Mouse (Mus musculus) spleen, adult 10 weeks (tissue): ENCODE data around the gene Galnt17. TPM values are rescaled to one million over a fixed set of nuclear protein-coding genes. Genes with fewer than 3 reads are reported as not detected.

ENCODE experiments used
- polyA plus RNA-seq: library from polyadenylated mRNA; stranded (reverse); fragments of 350-450 nt; fragmentation: Illumina TruSeq; extraction: RNeasy Lipid Tissue Mini Kit (QIAGEN cat#74804); gene quantifications from one replicate; pipeline ENCODE4 v1.2.3, GENCODE M21; 2015; ENCODE audit warnings: low replicate concordance; ENCODE audit not compliant: insufficient read depth

Galnt17 gene
- polyA plus RNA-seq = 0.04 TPM

GRCm38 (mm10) chr5:131308397-131308796 is at the start of gene Galnt17:
Galnt17 (minus strand) TSS chr5:131308497.

